Mouse (Mus musculus) activated CD4-positive, CD25-positive, alpha-beta regulatory T cell, adult 4 months (primary cell): ENCODE results near the gene Mtnr1a. TPM values are rescaled to one million over a fixed set of nuclear protein-coding genes. Genes with fewer than 3 reads are reported as not detected.

Source experiments
- ATAC-seq: one replicate; pipeline ENCODE4 v1.8.0; 2017
- polyA plus RNA-seq, 2 experiments: library from polyadenylated mRNA; unstranded; fragments of 100-300 nt; shearing (Covaris generic); gene quantifications; one replicate each; pipeline ENCODE4 v1.2.1; 2017

Mtnr1a gene
- polyA plus RNA-seq, 2 experiments from 2014 or later, result not detected

DNA sequence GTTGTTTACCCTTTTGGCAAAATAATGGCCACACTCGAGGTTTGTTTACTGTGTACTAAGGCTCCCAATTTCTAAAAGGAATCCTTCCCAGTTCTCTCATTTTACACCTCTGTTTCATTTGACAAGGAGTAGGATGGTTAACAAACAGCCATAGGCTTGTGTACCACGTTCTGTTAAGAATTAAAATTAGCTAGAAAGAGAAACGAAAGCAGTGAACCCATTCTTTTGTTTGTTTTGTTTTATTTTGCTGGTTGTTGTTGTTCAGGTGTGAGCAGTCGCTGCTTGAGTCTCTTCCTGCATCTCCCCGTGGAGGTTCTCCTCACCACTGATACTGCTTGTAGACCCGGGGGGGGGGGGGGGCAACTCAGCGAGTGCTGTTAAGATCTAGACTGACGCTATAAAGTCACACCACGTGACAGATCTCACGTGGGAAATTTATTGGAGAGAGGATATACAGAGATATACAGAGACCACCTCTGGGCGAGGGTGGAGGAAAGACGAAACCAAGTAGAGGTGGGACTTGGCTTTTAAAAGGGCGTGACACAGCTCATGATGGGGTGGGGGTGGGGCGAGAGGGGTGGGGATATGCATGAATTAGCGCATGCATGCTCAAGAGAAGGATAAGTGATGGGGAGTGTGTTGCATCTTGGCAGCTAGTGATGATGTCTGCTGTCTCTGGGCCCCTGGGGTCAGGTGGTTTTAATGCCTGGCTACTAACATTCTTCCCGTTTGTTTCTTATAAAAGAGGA, 41.3 kb downstream of the Mtnr1a start:
- ATAC-seq, result no peak

DNA sequence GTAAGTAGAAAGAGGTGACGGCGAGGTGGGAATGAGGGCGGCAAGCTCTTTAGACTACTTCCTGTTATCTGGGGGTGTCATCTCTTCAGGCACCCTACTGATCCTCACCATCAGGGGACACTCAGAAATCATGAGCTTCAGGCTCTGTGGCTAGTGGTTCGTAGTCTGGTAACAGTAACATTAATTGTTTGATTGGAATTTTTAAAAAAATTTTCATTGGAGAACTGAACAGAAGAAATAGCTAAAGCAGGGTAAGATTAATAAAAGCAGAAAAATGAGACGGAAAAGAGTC, 41.8 kb downstream of the Mtnr1a start:
- ATAC-seq, result no peak

DNA sequence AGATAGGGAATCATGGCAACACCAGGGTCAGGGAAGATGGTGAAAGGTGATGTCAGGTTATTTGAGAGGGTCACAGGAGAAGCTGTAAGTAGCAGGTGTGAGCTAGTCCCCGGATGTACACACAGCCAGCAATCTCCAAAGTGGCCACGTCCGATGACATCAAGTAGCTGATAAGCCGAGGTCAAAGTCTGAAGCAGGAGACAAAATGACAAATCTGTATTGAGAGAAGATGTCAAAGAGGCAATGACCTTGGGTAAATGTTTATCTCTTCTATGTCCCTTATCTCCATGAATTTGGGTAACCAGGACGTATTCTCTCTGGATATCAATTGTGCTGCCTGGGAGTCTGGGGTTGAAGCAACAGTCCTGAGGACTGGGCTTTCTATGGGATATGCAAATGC, 42.9 kb downstream of the Mtnr1a start:
- ATAC-seq, result no peak

DNA sequence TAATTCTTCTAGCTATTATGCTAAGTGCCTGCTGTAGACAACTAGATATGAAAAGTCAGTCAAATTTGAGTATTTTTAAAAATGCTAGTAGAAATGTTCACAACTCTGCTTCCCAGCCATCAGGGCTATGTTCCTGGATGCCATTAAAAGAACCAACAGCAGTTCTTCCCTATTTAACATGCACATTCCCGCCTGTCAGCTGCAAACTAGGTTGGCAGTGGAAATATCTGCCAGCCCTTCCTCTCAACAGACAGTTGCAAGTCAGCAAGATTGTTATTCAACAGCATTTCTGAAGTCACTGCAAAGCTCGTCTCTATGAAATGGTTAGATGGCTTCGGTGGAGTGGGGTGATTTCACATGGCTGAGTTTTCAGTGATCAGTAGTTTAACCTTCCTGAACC, 48.7 kb downstream of the Mtnr1a start:
- no peak for ATAC-seq

DNA sequence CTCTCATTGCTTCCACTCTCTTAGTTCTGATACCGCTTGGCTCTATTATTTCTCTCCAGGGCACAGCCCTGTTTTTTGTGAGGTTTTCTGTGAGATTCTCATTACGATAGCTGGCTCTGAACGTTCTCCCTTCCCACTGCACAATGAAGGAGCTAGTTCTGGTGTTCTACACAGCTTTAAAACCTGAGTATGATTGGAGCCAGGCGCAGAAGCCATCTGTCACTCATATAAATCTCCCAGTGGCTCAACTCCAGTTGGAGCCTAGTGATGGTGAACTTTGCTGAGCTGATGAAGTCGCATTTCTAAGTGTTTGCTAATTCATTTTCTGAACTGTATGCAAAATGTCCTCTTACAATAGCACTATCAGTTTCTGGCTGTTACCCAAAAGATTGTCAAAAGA, 56.7 kb downstream of the Mtnr1a start:
- no peak for ATAC-seq

Other genes with a start within 250 kb of the Mtnr1a start
- gene Fat1, start 133.7 kb upstream of the Mtnr1a start, polyA plus RNA-seq, result under 1 TPM in 1 of 2 experiments, not detected in 1; 0.34 TPM
- gene F11, start 192.9 kb downstream of the Mtnr1a start, polyA plus RNA-seq, result not detected
- under 1 TPM; 0.09 to 0.25 TPM for gene Klkb1, start 225.7 kb downstream of the Mtnr1a start, polyA plus RNA-seq
- gene Gm45753, start 239.3 kb downstream of the Mtnr1a start, polyA plus RNA-seq, result not detected